Mouse (Mus musculus) midbrain, postnatal 0 days (tissue): ENCODE results near the gene Cpsf3. TPM values are rescaled to one million over a fixed set of nuclear protein-coding genes. Genes with fewer than 3 reads are reported as not detected.

Source experiments
- ATAC-seq: fragments of 200-750 bp; cut with Nextera tagmentation; 2 replicates; pipeline ENCODE4 v1.8.0; 2017; ENCODE audit warnings: moderate number of reproducible peaks, mild to moderate bottlenecking, moderate TSS enrichment, moderate library complexity; ENCODE audit not compliant: low FRiP score
- DNase-seq: peaks from one replicate; pipeline ENCODE4 v3.0.0-alpha.2; 2015; ENCODE audit warnings: low spot score
- H3K27ac ChIP-seq: fragments of 300-500 bp; sonication (generic); 2 replicates; pipeline ENCODE4 v1.5.1; 2014; ENCODE audit warnings: low read depth, mild to moderate bottlenecking, low read length, mixed read lengths
- H3K27me3 ChIP-seq: fragments of 300-500 bp; sonication (generic); 2 replicates; pipeline ENCODE4 v1.6.1; 2014; ENCODE audit warnings: low read length, control low read depth, mixed read lengths; ENCODE audit not compliant: insufficient read depth
- H3K36me3 ChIP-seq: fragments of 300-500 bp; sonication (generic); 2 replicates; pipeline ENCODE4 v1.6.1; 2014; ENCODE audit warnings: low read length, control low read depth, mixed read lengths; ENCODE audit not compliant: insufficient read depth
- H3K4me1 ChIP-seq: fragments of 300-500 bp; sonication (generic); 2 replicates; pipeline ENCODE4 v1.6.1; 2014; ENCODE audit warnings: mild to moderate bottlenecking, control low read depth, antibody characterized with exemption, low read length, mixed read lengths; ENCODE audit not compliant: insufficient read depth
- H3K4me2 ChIP-seq: fragments of 300-500 bp; sonication (generic); 2 replicates; pipeline ENCODE4 v1.6.1; 2014; ENCODE audit warnings: low read depth, mild to moderate bottlenecking, low read length, mixed read lengths; ENCODE audit not compliant: poor library complexity, severe bottlenecking
- H3K4me3 ChIP-seq: fragments of 300-500 bp; sonication (generic); 2 replicates; pipeline ENCODE4 v1.5.1; 2014; ENCODE audit warnings: low read depth, mild to moderate bottlenecking, low read length, moderate library complexity
- H3K9ac ChIP-seq: fragments of 300-500 bp; sonication (generic); replicated peaks from 2 replicates; pipeline ENCODE4 v1.6.1; 2014; ENCODE audit warnings: mild to moderate bottlenecking, low read length, moderate library complexity, mixed read lengths; ENCODE audit not compliant: poor library complexity, severe bottlenecking
- H3K9me3 ChIP-seq: fragments of 300-500 bp; sonication (generic); 2 replicates; pipeline ENCODE4 v1.6.1; 2016; ENCODE audit warnings: low read length, control low read depth
- CTCF ChIP-seq: IDR thresholded peaks from 2 replicates; pipeline ENCODE4 v1.5.1; 2016; ENCODE audit warnings: antibody characterized with exemption, mild to moderate bottlenecking
- WGBS: fragments of 180-500 bp; shearing (Covaris S2); extraction: QIAGEN DNeasy Blood & Tissue Kit; methylation state at CpG from one replicate; pipeline ENCODE4 v1.1.7; 2014; 5-methylcytosine and 5-hydroxymethylcytosine counted together
- polyA plus RNA-seq: library from polyadenylated mRNA; unstranded; fragments of >200 nt; fragmentation: Nextera tagmentation; extraction: Ambion mirVana; gene quantifications from 2 replicates; pipeline ENCODE4 v1.2.1, GENCODE M21; 2015
- total RNA-seq: library from RNA; depleted of rRNA; stranded (reverse); fragments of >200 nt; gene quantifications from 2 replicates; pipeline ENCODE4 v1.2.3, GENCODE M21; 2014

Gene Cpsf3
- total and polyA plus RNA-seq, 2 experiments from 2014 or later, result 39.4 to 69.1 TPM

DNA sequence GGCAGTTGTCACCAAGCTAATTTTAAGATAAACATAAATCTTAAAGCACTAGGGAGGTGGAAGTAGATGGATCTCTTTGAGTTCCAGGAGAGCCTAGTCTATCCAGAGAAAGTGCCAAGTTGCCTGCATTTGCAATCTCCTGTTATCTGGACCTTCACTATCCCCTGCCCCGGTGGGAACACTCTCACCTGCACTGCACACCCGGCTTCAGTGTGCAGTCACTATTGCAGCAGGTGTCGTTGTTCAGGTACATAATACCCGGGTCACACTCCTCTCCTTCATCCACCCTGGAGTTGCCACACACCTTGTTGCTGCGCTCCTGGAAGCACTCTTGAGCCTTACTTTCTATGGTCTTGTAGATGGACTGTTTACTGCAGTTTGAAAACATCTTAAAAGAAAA lies 48.6 kb downstream of the Cpsf3 start:
- no peak for TF ChIP-seq CTCF

DNA sequence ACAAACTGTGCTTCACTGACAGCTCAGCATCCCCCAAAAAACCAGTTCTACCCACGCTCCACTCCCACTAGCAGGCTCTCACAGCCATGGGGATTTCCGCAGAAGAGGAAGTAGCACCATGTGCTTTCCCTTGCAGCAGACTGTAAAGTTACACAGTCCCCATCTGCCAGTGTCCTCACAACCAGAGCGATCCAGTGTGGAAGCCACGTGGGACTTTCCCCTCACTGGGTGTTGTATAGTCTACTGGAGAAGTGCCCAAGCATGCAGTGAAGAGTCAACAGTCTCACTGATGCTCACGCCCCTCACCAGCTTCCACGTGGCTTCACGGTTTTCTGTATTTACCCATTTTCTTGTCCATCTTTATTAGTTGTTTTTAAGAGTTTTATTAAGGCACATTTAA lies 50.7 kb downstream of the Cpsf3 start:
- H3K4me3 ChIP-seq, result no peak overlapping the region
- H3K9me3 ChIP-seq, result no peaks in the 10 kb centered on the region
- no peak for DNase-seq
- no peak overlapping the region for H3K9ac ChIP-seq
- no peak for TF ChIP-seq CTCF
- H3K4me1 ChIP-seq, result no peaks in the 10 kb centered on the region
- H3K4me2 ChIP-seq, result no peak overlapping the region
- H3K27ac ChIP-seq, result no peak overlapping the region
- no peak for ATAC-seq
- H3K27me3 ChIP-seq, result no peaks in the 10 kb centered on the region
- H3K36me3 ChIP-seq, result peaks cover 38% of the 10 kb centered on the region
- WGBS, result 91% methylated on average over 7 of the region's 7 CpGs

More for the DNA sequence above, 48.6 kb downstream of the Cpsf3 start:
- ATAC-seq, result no peak
- H3K27ac ChIP-seq, result no peak overlapping the region
- no peaks in the 10 kb centered on the region for H3K27me3 ChIP-seq
- DNase-seq, result no peak
- H3K9me3 ChIP-seq, result no peaks in the 10 kb centered on the region
- H3K4me3 ChIP-seq, result no peak overlapping the region
- 95% methylated on average over 5 of the region's 5 CpGs for WGBS
- no peaks in the 10 kb centered on the region for H3K4me1 ChIP-seq
- H3K9ac ChIP-seq, result no peak overlapping the region
- peaks cover 34% of the 10 kb centered on the region for H3K36me3 ChIP-seq
- no peak overlapping the region for H3K4me2 ChIP-seq

DNA sequence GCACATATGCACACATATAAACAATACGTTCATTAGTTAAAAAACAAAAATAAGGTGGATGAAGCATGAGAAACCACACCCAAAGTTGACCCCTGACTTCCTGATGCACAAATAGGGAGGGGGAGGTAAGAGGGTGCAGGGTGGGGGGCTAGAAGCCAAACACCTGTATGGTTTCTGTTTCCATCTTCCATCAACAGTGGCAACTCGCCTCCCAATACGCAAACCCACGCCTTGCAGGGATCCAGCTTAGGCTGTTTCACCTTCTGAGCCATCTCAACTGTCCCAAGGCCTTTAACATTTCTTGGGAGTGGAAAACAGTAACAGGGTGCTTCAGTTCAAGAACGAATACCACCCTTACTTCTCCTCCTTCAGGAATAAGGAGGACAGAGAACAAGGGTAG lies 52.0 kb downstream of the Cpsf3 start:
- peaks cover 30% of the 10 kb centered on the region for H3K36me3 ChIP-seq
- no peak for TF ChIP-seq CTCF
- WGBS, result 98% methylated on average over 5 of the region's 5 CpGs

DNA sequence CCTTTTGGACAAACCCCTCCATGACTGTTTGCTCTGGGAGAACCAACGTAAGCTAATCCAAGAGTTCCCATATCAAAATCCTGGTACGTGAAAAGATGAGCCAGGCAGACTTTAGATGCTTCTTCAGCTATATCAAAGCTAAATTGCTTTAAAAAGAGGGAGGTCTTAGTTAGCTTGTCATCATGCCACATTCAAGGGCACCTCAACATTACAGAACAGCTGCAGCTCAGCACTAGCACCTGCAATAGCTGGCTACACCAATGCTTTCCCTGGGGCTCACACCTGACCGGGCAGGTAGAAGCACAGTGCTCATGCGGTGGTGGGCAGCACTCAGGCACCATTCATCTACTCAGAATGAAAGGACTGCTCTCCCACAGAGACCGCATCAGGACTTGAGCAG lies 55.5 kb downstream of the Cpsf3 start:
- ATAC-seq (no peak), DNase-seq (no peak)
- Histone ChIP-seq H3K4me1 (no peaks in the 10 kb centered on the region), H3K4me3 (no peak overlapping the region), H3K36me3 (peaks cover 21% of the 10 kb centered on the region), H3K27me3 (no peaks in the 10 kb centered on the region), H3K27ac (no peak overlapping the region), H3K4me2 (no peak overlapping the region), H3K9me3 (no peaks in the 10 kb centered on the region), H3K9ac (no peak overlapping the region)
- WGBS, result 97% methylated on average over 5 of the region's 5 CpGs
- TF ChIP-seq CTCF, result no peak

More for the DNA sequence above, 52.0 kb downstream of the Cpsf3 start:
- Histone ChIP-seq H3K9ac (no peak overlapping the region), H3K27me3 (no peaks in the 10 kb centered on the region), H3K4me3 (no peak overlapping the region), H3K4me2 (no peak overlapping the region), H3K27ac (no peak overlapping the region), H3K9me3 (no peaks in the 10 kb centered on the region), H3K4me1 (no peaks in the 10 kb centered on the region)
- DNase-seq, result no peak
- ATAC-seq, result no peak

DNA sequence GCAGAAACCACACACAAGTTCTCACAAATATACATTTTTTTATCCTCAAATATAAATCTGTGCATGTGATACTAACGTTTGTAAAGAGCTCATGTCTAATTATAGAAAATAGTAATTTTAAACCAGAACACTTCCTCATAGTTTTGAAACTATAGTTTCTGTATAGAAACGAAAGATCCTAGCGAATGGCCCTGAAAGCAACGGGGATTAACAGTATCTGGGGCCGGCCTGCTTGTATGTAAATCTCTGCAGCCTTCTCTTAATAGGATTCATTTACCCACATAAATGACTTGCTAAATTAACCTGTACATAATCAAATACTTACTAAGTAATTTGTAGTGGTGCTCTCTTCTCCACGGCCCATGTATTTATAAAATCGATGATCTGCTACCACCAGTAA lies 61.8 kb downstream of the Cpsf3 start:
- Histone ChIP-seq H3K4me1 (no peaks in the 10 kb centered on the region), H3K9me3 (no peaks in the 10 kb centered on the region), H3K4me2 (no peak overlapping the region), H3K9ac (no peak overlapping the region), H3K36me3 (peaks cover 7% of the 10 kb centered on the region), H3K4me3 (no peak overlapping the region), H3K27me3 (no peaks in the 10 kb centered on the region), H3K27ac (no peak overlapping the region)
- ATAC-seq, result no peak
- WGBS, result 79% methylated on average over 7 of the region's 7 CpGs
- TF ChIP-seq CTCF, result no peak
- no peak for DNase-seq

DNA sequence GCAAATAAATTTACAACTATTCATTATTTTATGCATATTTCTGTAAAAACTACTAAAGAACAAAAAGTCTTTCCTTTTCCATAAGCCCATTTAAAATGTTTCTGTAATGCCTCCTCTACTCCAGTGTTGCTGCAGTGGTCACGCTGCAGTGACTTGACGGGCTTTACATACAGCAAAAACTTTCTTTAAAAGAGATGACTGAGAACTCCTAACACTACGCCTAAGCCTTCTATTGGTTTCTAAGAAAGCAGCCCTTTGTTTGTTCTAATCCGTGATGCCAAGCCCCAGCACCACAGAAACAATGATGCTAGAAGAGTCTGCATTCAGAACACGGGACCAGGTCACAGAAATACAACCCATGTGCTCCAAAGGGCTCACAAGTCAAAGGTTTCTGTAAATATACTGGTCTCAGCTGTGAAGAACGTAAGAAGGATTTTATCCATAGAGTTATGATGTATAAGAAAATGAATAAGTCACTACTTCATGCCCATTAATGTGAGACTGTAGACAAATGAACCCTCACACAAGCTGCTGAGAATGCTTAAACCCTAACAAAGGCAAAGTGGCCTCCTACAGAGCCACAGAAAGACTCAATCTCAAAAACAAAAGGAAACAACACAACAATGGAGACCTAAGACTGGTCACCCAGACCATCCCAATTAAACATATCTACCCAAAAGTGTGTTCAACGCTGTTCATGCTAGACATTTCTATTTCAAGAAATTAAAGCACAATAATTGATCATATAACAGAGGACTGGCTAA lies 65.1 kb downstream of the Cpsf3 start:
- Histone ChIP-seq H3K36me3 (peaks cover 19% of the 10 kb centered on the region), H3K4me3 (no peak overlapping the region), H3K4me2 (no peak overlapping the region), H3K9ac (no peak overlapping the region), H3K9me3 (no peaks in the 10 kb centered on the region), H3K27ac (no peak overlapping the region), H3K4me1 (no peaks in the 10 kb centered on the region), H3K27me3 (no peaks in the 10 kb centered on the region)
- ATAC-seq, result no peak
- WGBS, result 18% methylated on average over 7 of the region's 7 CpGs
- DNase-seq, result no peak
- no peak for TF ChIP-seq CTCF
